In genomic region chr1:182281251-182281711, GRCm38 (mm10) we compare ENCODE assay signal across 8 mouse cellular contexts. TPM values are rescaled to one million over a fixed set of nuclear protein-coding genes. Genes with fewer than 3 reads are reported as not detected.
DNase-seq lines count a peak whose midpoint lies in the region; ATAC-seq and TF ChIP-seq lines count a peak whose summit lies in the region.

No protein-coding gene starts in this region.

- no peaks in the 10 kb centered on the region for H3K9me3 ChIP-seq in heart, embryonic 15.5 days (replicated peaks)
- H3K9me3 ChIP-seq in liver, embryonic 13.5 days (replicated peaks): no peaks in the 10 kb centered on the region

- peak overlapping the region; percentile 90 for H3K27ac ChIP-seq in heart, embryonic 15.5 days
- peak overlapping the region; percentile 90 for H3K27ac ChIP-seq in liver, embryonic 13.5 days

- H3K27me3 ChIP-seq in heart, embryonic 15.5 days: no peaks in the 10 kb centered on the region
- no peaks in the 10 kb centered on the region for H3K27me3 ChIP-seq in liver, embryonic 13.5 days

- peak overlapping the region; percentile 72 for H3K4me2 ChIP-seq in heart, embryonic 15.5 days
- peak overlapping the region; percentile 94 for H3K4me2 ChIP-seq in liver, embryonic 13.5 days

- whole genome bisulfite sequencing in lung, adult 2 months: 32% methylated on average over 9 of the region's 9 CpGs
- 4% methylated on average over 9 of the region's 9 CpGs for WGBS in heart, embryonic 15.5 days
- 3% methylated on average over 9 of the region's 9 CpGs for WGBS in liver, embryonic 13.5 days (ENCODE audit: insufficient replicate concordance)

- TF ChIP-seq POLR2A in lung, adult 2 months (IDR thresholded peaks at IDR 0.05; ENCODE audit: borderline replicate concordance, extremely low read depth, low read depth, low read length): no peak

- peak; percentile 56 for ATAC-seq in common myeloid progenitor, adult 5-6 weeks (replicated peaks; ENCODE audit: low read depth, poor library complexity, severe bottlenecking)
- ATAC-seq in heart, embryonic 15.5 days (replicated peaks; ENCODE audit: insufficient number of reproducible peaks, insufficient read depth, low FRiP score, low read depth): no peak
- ATAC-seq in liver, embryonic 13.5 days (ENCODE audit: low read depth): peak; percentile 83

- H3K4me3 ChIP-seq in lung, adult 2 months (replicated peaks; ENCODE audit: extremely low read depth, low read depth, low read length): peak overlapping the region; percentile 21
- H3K4me3 ChIP-seq in heart, embryonic 15.5 days: peak overlapping the region; percentile 64
- H3K4me3 ChIP-seq in liver, embryonic 13.5 days (replicated peaks): peak overlapping the region; percentile 73

- no peak for DNase-seq in lung, adult 2 months
- no peak for DNase-seq in lung, postnatal 4 days
- peak; percentile 71 for DNase-seq in liver, embryonic 13.5 days
- DNase-seq in retina, embryonic 14.5 days (ENCODE audit: low spot score): peak; percentile 21
- DNase-seq in layer of hippocampus, postnatal 36 days: no peak
- DNase-seq in right cerebral cortex, postnatal 10 days (ENCODE audit: low spot score in 2 of 2): no peak

- peaks cover 31% of the 10 kb centered on the region for H3K36me3 ChIP-seq in heart, embryonic 15.5 days
- H3K36me3 ChIP-seq in liver, embryonic 13.5 days: peaks cover 36% of the 10 kb centered on the region

- peak overlapping the region; percentile 78 for H3K9ac ChIP-seq in heart, embryonic 15.5 days
- H3K9ac ChIP-seq in liver, embryonic 13.5 days: peak overlapping the region; percentile 86

- TF ChIP-seq CTCF in lung, adult 2 months (IDR thresholded peaks at IDR 0.05; ENCODE audit: insufficient read depth, low read length): no peak

- peaks cover 13% of the 10 kb centered on the region for H3K4me1 ChIP-seq in lung, adult 2 months (ENCODE audit: control insufficient read depth, insufficient read depth, low read length)
- peaks cover 27% of the 10 kb centered on the region for H3K4me1 ChIP-seq in heart, embryonic 15.5 days (replicated peaks)
- H3K4me1 ChIP-seq in liver, embryonic 13.5 days (replicated peaks): peaks cover 40% of the 10 kb centered on the region

RNA-seq across cellular contexts. Expression of gene Degs1, which starts 1.3 kb away (rescaled TPM):
- 67.2 and 114 TPM in 2 replicates for polyA plus RNA-seq in lung, adult 2 months (2012; rRNA removed)
- total RNA-seq in common myeloid progenitor, adult 5-6 weeks (2017): 20.6 and 27.1 TPM in 2 replicates
- polyA plus RNA-seq in heart, embryonic 15.5 days (2015; fragmentation: Nextera tagmentation; extraction: Ambion mirVana): 148 and 163 TPM in 2 replicates
- polyA plus RNA-seq in liver, embryonic 13.5 days (2015; fragmentation: Nextera tagmentation; extraction: Ambion mirVana): 87.5 and 102 TPM in 2 replicates
- 10 to 100 TPM; 72.5 to 82.4 TPM for total RNA-seq in layer of hippocampus, postnatal 36 days (2021)

Comparison
In these comparisons a context has a peak if more than half of its experiments do, and no peak if none do; other contexts are left out.
1. DNase-seq: peak in liver, embryonic 13.5 days (single experiment) and retina, embryonic 14.5 days (single experiment); none in lung, adult 2 months (single experiment), lung, postnatal 4 days (0 of 2), layer of hippocampus, postnatal 36 days (0 of 2) and right cerebral cortex, postnatal 10 days (0 of 2).
2. H3K4me3 ChIP-seq: peak in every context shown above with its lines; median percentile 73 in liver, embryonic 13.5 days; 64 in heart, embryonic 15.5 days; 21 in lung, adult 2 months.